Mouse (Mus musculus) neutrophil, adult 5-6 weeks (primary cell): ENCODE data around the gene Tubg2. TPM values are rescaled to one million over a fixed set of nuclear protein-coding genes. Genes with fewer than 3 reads are reported as not detected.

Source experiments
- ATAC-seq: fragments of 151-379, 151-347 bp; 2 replicates; pipeline ENCODE4 v1.8.0; 2017; ENCODE audit warnings: mild to moderate bottlenecking, moderate TSS enrichment; ENCODE audit not compliant: insufficient number of reproducible peaks, poor library complexity, low FRiP score, severe bottlenecking; ENCODE audit errors: extremely low read depth
- total RNA-seq: library from RNA; stranded (forward); fragments of 200-1000 nt; gene quantifications from 2 replicates; pipeline ENCODE4 v1.2.3, GENCODE M21; 2017

Tubg2 gene
- total RNA-seq, 1 experiment from 2014 or later = 0.35 TPM

DNA sequence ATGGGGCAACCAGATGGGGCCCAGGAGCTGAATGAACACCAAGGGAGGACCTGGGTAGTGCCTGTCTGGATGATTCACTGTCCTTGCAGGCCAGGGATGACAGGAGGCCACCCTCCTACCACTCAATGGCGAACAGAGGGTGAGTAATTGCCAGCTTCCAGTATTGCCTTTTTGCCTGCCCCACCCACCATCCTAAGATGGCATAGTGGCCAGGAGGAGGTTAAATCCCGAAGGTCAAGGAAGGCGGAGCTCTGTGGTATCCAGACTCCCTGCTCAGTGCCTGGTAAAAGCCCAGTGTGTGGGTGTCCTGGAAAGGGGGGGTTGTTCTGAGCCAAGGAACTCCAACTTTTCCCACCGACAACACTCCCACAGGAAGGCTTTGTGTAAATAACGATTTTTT lies 6.6 kb downstream of the Tubg2 start:
- no peak for ATAC-seq

DNA sequence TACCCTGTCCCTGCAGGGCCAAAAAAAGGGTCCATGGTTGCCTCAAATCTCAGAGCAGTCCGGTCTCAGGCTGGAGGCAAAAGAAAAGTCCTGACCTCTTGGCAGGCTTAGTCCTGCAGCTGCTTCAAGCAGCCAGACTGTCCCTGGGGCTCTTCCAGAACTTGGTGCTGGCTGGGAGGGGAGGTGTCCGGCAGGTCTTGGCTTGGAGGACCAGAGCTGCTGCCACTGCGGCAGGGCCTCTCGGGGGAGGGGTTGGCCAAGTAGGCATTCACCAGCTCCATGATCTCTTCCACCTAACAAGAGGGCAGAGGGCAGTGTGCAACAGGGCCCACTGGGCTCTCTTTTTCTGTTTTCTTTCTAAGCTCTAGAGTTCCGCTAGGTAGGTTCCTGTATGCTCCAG lies 7.1 kb downstream of the Tubg2 start:
- no peak for ATAC-seq

DNA sequence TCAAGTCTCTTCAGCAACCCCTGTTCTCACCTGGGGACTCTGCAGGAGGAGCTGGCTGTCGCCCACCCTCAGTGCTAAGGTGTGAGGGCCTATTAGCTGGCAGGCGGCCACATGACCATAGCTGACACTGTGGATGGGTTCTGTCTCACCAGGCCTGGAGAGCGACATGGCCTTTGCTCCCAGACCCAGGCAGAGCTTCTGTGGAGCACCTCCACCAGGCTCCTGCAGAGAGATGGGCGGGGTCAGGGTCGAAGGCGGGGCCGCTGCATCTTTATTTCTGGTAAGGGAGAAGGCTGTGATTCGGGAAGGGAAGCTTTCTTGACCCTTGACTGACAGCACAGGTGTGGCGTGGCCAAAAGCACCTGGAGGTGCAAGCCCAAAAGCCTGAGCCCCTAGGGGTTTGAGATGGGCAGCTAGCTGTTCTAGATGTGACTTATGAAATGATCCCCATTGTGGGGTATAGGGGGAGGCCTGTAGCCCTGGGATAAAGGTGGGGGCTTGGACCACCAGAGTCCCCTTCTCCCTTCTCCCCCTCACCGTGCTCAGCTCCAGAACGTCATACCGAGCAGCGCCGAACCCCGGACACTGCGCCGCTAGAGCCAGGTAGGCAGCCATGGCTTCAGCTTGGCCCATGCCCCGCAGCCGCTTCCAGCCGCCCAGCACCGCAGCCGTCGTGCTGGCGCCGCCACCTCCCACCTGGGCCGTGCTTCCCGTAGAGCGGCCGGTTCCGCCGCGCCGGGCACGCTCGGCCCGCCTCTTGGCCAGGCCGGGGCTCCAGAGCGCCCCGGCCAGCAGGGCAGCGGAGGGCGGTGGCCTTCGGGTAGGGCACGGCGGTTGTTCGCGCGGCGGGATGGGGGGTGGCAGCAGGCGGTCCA lies 8.0 kb downstream of the Tubg2 start:
- ATAC-seq = no peak

DNA sequence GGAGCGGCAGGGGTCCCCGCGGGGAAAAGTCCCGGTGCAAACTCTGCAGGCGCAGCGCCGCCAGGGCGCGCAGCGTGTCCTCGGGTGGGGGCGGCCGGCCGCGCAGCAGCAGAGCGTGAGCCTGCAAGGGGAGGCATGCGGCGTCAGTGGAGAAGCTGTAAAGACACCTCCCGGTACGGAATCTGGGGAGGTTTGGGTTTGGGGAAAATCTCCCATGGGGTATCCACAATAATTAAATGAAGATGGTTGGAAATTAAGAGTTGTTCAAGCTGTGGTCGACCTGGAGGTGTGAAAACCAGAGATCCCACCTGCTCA lies 8.6 kb downstream of the Tubg2 start:
- ATAC-seq = no peak

DNA sequence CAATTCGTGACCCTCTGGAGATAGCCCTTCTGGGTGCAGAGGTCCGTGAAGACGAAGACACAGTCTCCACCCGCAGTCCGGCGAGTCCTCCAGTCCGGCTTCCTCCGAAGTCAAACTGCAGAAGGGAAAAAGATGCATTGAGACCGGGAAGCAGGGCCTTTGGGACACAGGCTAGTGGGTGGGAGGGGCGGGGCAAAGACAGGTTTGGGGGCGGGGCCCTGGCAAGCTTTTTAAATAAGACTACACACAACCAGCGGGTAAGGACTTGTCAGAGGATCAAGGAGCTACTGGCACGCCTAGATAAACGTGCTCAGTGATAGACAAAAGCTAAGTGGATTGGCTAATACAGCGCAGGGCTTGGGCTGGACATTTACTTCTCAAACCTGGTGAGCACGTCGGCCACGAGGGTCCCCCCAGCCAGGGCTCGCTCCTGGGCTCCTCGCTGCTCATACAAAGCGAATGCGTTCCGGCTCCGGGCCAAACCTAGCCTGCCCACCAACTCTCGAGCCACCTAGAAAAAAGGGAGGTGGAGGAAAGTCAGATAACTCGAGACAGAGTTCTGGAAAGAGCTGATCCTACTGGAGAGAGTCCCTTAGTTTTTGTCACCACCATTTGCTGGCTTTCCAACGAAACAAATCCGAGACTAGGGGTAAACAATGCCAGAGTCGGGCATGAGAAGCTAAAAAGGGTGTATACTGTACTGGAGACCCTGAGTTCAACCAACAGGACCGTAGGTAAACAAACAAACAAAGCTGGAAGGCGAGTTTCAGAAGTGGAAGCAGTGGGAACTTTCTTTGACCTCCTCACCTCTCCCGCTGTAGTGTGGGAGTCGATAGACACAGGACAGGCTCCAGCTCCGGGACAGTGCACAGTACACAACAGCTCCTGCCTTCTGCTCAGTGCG lies 9.2 kb downstream of the Tubg2 start:
- ATAC-seq = no peak

DNA sequence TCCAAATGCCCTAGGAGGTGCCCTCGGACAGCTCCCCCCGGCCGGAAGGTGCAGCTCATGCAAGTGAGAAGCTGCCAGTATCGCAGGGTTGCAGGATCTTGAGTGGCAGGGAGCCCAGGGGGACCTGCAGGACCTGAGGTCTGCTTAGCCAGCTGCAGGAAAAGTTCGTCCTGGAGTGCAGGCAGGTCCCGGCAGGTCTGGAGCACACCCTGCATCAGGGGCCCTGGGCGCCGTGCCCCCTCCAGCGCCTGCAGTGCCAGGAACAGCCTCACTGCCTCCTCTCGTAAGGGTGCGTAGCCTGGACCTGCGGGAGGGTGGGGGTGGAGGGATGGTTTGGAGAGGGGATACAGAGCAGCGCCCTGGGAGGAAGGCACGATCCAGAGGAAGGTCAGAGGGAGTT lies 10.7 kb downstream of the Tubg2 start:
- ATAC-seq = no peak

DNA sequence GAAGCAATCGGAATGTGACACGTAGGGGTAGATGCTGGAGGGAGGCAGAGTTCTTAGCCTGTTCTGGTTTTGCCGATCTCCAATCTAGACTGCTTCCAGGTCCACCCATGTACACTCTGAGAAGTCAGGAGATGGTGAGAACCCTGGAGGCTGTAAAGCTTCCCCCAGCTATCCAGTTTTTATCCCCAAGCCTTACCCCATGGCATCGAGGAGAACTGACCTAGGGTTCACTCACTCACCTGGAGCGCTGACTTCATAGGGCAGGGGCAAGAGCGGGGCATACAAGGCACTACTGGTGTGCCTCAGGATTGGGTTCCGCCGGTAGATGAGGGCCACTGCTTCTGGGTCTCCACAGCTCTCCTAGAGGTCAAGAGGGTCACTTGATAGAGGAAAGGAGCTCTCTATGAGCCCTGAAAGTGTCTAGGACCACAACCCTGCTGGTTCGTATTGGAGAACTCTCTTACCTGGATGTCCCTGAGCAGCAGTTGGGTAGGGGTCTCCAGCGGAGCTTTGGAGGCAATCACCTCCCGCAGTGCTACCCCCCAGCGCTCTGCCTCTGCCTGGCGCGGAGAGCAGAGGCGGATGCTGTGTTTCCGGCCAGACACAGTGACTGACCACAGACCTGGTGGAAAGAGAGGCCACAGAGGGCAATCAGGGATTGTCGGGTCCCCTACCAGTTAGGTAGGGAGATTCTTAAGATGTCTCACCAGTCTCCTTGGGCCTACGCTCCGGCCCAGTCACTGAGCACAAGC lies 11.7 kb downstream of the Tubg2 start:
- ATAC-seq = no peak

DNA sequence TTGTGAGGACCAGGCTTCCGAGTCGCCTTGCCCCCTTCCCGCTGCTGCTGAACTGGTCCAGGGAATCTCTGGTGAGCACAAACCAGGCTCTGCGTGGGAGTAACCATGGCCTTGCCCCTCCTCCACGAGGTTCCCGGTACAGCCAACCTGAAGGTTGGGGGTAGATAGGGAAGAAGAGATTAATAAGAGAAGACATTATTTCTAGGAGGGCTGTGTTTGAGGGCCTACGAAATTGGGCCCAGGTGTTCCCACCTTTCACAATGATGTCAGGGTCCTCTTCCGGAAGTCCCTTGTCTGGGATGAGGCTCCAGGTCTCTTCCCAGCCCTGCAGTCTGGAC lies 12.2 kb downstream of the Tubg2 start:
- ATAC-seq = no peak

DNA sequence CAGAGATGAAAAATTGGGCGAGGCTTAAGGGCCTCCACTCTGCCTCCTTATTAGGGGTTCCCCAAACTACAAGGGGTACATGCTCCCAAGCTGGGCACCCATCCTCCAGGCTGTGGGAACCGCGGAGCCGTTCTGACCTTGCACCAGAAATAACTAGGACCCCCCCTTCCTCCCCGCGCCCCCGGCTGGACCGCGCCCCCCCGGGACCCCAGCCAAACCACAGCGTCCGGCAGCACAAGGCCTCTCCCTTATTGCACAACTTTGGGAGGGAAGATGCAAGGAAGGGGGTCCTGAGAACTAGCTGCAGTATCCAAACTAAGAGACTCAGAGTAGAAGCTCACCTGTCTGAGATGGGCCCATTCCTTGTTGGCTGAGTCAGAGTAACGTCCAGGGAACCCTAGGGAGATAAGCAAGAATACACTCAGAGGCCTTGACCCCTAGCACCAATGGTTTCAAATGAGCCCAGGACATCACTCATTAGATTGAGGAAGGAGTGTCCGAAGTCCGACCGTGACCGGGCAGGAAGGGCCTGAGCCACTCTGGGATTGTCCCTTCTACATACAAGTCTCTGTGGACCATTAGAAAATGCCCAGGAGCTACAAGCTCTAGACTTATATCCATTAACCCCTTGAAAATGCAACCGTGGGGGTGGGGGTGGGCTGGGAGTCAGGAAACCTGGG lies 12.7 kb downstream of the Tubg2 start:
- ATAC-seq = no peak

DNA sequence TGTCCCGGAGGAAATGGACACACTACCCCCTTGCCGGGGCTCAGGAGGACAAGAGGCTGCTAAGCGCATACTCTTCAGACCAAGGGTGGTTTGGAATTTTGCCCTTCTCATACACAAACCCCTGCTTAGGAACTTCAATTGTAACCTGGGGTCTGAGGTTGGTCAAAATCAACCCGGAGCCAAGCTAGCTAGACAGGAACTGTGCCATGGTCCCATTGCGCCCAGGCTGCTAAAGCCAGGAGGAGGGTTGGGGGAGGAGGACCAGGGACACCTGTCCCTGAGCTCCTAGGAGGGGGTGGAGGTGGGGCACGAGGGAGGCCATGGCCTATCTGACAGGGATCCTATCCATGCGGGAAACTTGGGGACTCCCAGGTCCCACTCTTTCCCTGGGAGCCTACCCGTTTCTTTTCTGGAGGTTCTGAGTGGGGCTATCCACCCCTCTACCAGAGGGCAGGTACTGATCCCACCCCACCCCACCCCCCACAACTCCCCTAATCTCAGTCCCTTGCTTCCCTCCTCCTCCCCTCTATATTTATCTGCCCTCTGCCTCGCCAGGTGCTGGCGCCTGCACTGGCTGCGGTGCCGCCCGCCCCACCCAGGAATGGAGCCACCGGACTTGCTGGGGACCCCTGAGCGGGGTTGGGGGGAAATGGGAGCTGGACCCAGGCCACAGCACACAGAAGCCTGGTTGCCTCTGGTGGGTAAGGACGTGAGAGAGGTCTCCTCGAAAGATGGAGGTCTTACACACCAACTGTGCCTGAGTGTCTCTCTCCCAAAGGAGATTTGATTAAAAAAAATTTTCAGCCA lies 13.8 kb downstream of the Tubg2 start:
- no peak for ATAC-seq

DNA sequence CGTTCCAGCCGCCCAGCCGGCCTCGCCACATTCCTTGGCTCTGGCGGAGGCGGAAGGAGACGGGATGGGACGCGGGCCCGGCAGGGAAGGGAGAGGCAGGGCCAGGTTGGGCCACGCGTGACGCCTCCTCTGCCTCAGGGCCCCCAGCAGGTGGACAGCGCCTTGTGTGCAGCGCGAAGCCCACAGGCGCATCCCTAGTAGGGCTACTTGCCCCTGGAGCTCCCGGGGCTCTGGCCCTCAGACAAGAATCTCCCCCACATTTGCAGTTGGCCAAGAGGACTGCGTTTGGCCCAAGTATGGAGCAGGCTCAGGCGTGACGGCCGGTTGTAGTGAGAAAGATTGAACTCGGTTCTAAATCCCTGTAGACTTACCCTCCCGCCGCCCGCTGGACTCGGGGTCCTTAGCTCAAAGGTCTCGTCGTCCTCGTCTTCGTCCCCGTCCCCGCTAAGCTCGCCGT lies 14.7 kb downstream of the Tubg2 start, which contains the start of gene Cntnap1:
Gene Cntnap1 (plus strand): TSS at position 170 of the 457 bp plus-strand sequence.
- no peak for ATAC-seq

DNA sequence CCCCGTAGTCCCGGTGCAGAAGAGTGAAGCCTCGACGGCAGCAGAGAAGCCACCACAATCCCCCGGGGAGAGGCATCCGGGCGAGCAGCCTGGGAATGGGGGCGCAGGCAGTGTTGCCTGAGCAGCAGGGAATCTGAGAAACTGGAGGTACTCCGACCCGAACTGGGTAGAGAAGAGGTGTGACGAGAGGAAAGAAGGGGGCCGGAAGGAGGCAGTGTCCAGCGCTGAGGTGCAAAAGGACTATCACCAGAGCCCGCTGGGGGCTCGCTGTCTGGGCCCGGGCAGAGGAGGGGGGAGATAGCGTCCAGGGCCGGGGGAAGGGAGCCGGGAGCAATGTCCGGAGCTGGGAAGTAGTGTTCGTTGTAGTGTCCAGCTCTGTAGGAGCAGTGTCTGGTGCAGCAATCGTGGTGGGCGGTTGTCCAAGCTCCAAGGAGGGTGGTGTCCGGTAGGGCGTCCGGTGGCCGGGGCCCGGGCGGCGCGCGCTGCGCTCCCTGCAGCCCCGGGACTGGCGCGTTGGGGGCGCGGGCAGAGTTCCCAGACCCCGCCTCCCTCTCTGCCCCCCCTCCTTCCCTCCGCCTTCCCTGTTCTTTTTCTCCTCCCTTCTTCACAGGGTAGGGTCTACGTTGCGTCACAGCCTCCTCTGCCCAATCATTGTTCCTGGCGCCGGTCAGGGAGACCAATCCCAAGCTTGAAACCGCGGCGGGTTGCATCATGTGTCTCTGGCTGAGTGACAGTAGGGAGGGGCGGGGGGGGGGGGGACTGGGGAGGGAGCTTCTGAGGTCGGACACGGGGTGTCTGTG lies 15.3 kb downstream of the Tubg2 start, which contains the start of gene Plekhh3:
Gene Plekhh3 (minus strand): TSS at position 541 of the 800 bp plus-strand sequence.
- ATAC-seq = peak; percentile 42; the same call in 1 of the 2 replicates

DNA sequence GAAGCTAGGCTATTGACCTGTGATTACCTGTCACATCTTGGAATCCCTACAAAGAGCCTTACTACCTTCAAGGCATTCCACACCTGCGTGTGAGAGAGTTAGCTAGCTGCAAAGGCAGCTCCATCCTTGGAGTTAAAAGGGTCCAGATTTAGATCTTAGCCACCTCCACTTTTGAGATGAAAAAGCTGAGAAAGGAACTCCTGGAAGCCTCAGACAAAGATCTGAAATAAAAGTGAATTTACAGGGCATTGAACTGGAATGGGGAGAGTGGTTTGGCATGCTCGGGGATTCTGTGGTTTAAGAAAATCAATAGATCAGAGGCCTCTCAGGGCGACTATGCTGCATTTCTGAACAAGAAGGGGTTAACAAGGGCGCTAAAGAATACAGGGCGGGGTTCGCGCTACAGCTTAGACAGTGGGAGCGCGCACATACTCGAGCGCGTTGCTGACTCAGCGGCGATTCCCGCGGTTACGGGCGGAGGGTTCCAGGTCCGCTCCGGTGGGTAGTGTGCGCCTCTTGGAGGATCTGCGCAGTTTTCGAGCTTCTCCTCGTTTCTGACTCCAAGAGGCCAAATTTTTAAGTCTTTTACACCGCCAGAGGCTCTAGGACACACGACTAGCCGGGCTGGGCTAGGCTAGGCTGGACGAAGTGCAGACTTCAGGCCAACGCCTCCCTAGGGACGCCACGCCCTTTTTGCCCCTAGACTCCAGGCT lies 16.2 kb downstream of the Tubg2 start:
- ATAC-seq = no peak

DNA sequence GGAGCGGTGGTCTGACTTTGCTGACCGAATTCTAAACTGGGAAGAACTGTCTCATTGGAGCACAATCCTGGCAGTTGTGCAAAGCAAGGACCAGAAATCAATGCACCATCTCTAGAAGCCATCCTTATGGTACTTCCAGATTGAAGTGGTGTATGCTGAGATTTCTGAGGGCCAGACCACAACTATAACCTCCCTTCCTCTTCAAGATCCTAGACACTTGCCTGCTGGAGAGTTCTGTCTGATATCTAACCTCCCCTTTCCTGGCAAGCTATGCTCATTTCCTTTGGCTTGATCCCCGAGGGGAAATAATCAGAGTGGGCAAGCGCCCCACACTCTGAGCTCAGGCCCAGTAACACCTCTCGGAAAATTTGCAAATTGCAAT lies 16.7 kb downstream of the Tubg2 start:
- no peak for ATAC-seq

DNA sequence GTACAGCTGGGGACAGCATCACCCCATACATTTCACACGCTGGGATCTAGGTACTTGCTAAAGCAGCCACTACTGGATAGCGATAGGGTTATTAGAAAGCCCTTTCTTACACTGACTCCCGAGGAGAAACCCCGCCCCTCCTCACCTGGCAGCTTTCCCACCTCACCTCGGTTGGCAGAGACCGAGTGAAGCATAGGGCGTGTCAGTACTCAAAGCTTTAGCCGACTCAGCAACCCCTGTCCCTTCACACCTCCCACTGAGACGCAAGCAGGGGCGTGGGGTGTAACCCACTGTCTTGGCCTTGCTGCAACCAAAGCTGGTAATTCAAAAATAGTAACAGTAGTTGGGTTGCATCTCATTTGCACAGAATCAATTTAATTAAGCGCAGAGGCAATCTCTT lies 17.4 kb downstream of the Tubg2 start:
- no peak for ATAC-seq

DNA sequence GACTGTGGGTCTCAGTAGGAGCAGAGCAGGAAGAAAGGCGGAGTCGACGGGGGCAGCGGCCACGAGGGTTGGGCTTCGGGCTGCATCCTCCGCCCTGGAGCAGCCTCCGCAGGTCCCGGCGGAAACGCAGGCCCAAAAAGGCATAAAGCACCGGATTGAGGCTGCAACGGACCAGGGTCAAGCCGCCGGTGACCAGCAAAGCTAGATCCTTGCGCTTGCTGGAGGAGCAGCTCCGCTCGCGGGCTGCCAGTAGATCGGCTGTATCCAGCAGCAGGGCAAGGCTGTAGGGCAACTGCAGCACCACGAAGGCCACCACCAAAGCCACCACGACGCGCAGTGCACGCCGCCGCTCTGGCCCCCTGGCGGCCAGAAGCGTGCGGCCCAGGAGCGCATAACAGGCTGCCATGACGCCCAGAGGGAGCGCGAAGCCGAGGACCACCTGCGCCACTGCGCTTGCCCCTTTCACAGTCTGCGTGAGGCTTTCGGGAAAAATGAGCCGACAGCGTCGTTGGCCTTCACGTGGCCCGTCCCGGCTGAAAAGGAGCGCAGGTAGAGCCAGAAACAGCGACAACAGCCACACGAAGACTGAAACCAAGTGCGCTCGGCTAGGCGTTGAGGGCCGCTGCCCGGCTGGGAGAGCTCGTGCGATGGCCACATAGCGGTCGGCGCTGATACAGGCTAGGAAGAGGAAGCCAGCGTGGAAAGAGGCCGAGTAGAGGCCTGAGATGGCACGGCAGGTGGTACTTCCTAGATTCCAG lies 18.1 kb downstream of the Tubg2 start:
- ATAC-seq = peak; percentile 59
